Mouse (Mus musculus) embryonic facial prominence, embryonic 15.5 days (tissue): Measurements from ENCODE around the gene Krtap19-3. TPM values are rescaled to one million over a fixed set of nuclear protein-coding genes. Genes with fewer than 3 reads are reported as not detected.

Source experiments
- ATAC-seq: fragments of 200-750 bp; cut with Nextera tagmentation; 2 replicates; pipeline ENCODE4 v1.8.0; 2017; ENCODE audit warnings: low read depth, moderate TSS enrichment; ENCODE audit not compliant: insufficient number of reproducible peaks, low FRiP score, low TSS enrichment
- H3K27ac ChIP-seq: fragments of 300-500 bp; sonication (generic); replicated peaks from 2 replicates; pipeline ENCODE4 v1.5.1; 2015; ENCODE audit warnings: mild to moderate bottlenecking, inconsistent platforms
- H3K27me3 ChIP-seq: fragments of 300-500 bp; sonication (generic); 2 replicates; pipeline ENCODE4 v1.6.1; 2015; ENCODE audit warnings: inconsistent platforms
- H3K36me3 ChIP-seq: fragments of 300-500 bp; sonication (generic); 2 replicates; pipeline ENCODE4 v1.6.1; 2015; ENCODE audit warnings: mild to moderate bottlenecking, inconsistent platforms
- H3K4me1 ChIP-seq: fragments of 300-500 bp; sonication (generic); 2 replicates; pipeline ENCODE4 v1.6.1; 2015; ENCODE audit warnings: inconsistent platforms
- H3K4me2 ChIP-seq: fragments of 300-500 bp; sonication (generic); replicated peaks from 2 replicates; pipeline ENCODE4 v1.6.1; 2015; ENCODE audit warnings: mild to moderate bottlenecking, inconsistent platforms
- H3K4me3 ChIP-seq: fragments of 300-500 bp; sonication (generic); replicated peaks from 2 replicates; pipeline ENCODE4 v1.5.1; 2015; ENCODE audit warnings: mild to moderate bottlenecking, inconsistent platforms
- H3K9ac ChIP-seq: fragments of 300-500 bp; sonication (generic); 2 replicates; pipeline ENCODE4 v1.6.1; 2015; ENCODE audit warnings: inconsistent platforms
- H3K9me3 ChIP-seq: fragments of 300-500 bp; sonication (generic); replicated peaks from 2 replicates; pipeline ENCODE4 v1.6.1; 2016; ENCODE audit warnings: inconsistent platforms
- WGBS: fragments of 180-500 bp; shearing (Covaris S2); methylation state at CpG from one replicate; pipeline ENCODE4 v1.1.7; 2015; 5-methylcytosine and 5-hydroxymethylcytosine counted together
- polyA plus RNA-seq: library from polyadenylated mRNA; unstranded; fragments of >200 nt; fragmentation: Nextera tagmentation; extraction: Ambion mirVana; gene quantifications from 2 replicates; pipeline ENCODE4 v1.2.1, GENCODE M21; 2015

The Krtap19-3 gene
- polyA plus RNA-seq = not detected in 2 replicates

- Histone ChIP-seq H3K4me1 (no peaks in the 10 kb centered on the region), H3K27me3 (no peaks in the 10 kb centered on the region), H3K4me3 (no peak within 1 kb of the TSS), H3K27ac (no peak within 1 kb of the TSS), H3K36me3 (no peaks in the 10 kb centered on the region), H3K4me2 (no peak within 1 kb of the TSS), H3K9ac (no peak within 1 kb of the TSS), H3K9me3 (no peaks in the 10 kb centered on the region)
- 94% methylated on average over 2 of the region's 2 CpGs for WGBS
- ATAC-seq = no peak
These were observed at the start of gene Krtap19-3 for GRCm38 (mm10) chr16:88877938-88878337. Krtap19-3 (minus strand) TSS chr16:88878038.

GRCm38 (mm10) chr16:88896357-88896756 is 18.5 kb upstream of the Krtap19-3 start, which contains the start of gene Krtap19-5:
Krtap19-5 (minus strand) TSS chr16:88896457.
- Histone ChIP-seq H3K4me2 (no peak within 1 kb of the TSS), H3K4me3 (no peak within 1 kb of the TSS), H3K4me1 (no peaks in the 10 kb centered on the region), H3K27ac (no peak within 1 kb of the TSS), H3K9me3 (no peaks in the 10 kb centered on the region), H3K27me3 (no peaks in the 10 kb centered on the region), H3K9ac (no peak within 1 kb of the TSS), H3K36me3 (no peaks in the 10 kb centered on the region)
- ATAC-seq = no peak
- WGBS = 89% methylated on average over 6 of the region's 6 CpGs

- Histone ChIP-seq H3K27me3 (no peaks in the 10 kb centered on the region), H3K27ac (no peak overlapping the region), H3K4me3 (no peak overlapping the region), H3K9me3 (no peaks in the 10 kb centered on the region), H3K4me2 (no peak overlapping the region), H3K9ac (no peak overlapping the region), H3K36me3 (no peaks in the 10 kb centered on the region), H3K4me1 (no peaks in the 10 kb centered on the region)
- no peak for ATAC-seq
- WGBS = 77% methylated on average over 6 of the region's 6 CpGs
These were observed 9.0 kb upstream of the Krtap19-3 start for GRCm38 (mm10) chr16:88886870-88887269.

- H3K4me2 ChIP-seq = no peak within 1 kb of the TSS
- H3K4me3 ChIP-seq = no peak within 1 kb of the TSS
- H3K9ac ChIP-seq = no peak within 1 kb of the TSS
- H3K9me3 ChIP-seq = no peaks in the 10 kb centered on the region
- 85% methylated on average over 5 of the region's 5 CpGs for WGBS
- H3K4me1 ChIP-seq = no peaks in the 10 kb centered on the region
- H3K27ac ChIP-seq = no peak within 1 kb of the TSS
- ATAC-seq = no peak
- no peaks in the 10 kb centered on the region for H3K36me3 ChIP-seq
- H3K27me3 ChIP-seq = no peaks in the 10 kb centered on the region
These were observed 7.2 kb upstream of the Krtap19-3 start, which contains the start of gene Krtap19-4 for GRCm38 (mm10) chr16:88884989-88885388. Krtap19-4 (minus strand) TSS chr16:88885089.

GRCm38 (mm10) chr16:88874169-88874568 is 3.7 kb downstream of the Krtap19-3 start, which contains the start of gene Krtap19-2:
Krtap19-2 (minus strand) TSS chr16:88874269.
- no peaks in the 10 kb centered on the region for H3K27me3 ChIP-seq
- no peak within 1 kb of the TSS for H3K27ac ChIP-seq
- no peak within 1 kb of the TSS for H3K4me3 ChIP-seq
- H3K4me1 ChIP-seq = no peaks in the 10 kb centered on the region
- ATAC-seq = no peak
- WGBS = 89% methylated on average over 3 of the region's 3 CpGs
- no peaks in the 10 kb centered on the region for H3K9me3 ChIP-seq
- no peak within 1 kb of the TSS for H3K9ac ChIP-seq
- no peaks in the 10 kb centered on the region for H3K36me3 ChIP-seq
- H3K4me2 ChIP-seq = no peak within 1 kb of the TSS

- no peak for ATAC-seq
- 80% methylated on average over 6 of the region's 6 CpGs for WGBS
- Histone ChIP-seq H3K27me3 (no peaks in the 10 kb centered on the region), H3K36me3 (no peaks in the 10 kb centered on the region), H3K9ac (no peak within 1 kb of the TSS), H3K4me2 (no peak within 1 kb of the TSS), H3K27ac (no peak within 1 kb of the TSS), H3K4me3 (no peak within 1 kb of the TSS), H3K4me1 (no peaks in the 10 kb centered on the region), H3K9me3 (no peaks in the 10 kb centered on the region)
These were observed 8.5 kb downstream of the Krtap19-3 start, which contains the start of gene Krtap19-1 for GRCm38 (mm10) chr16:88869311-88869710. Krtap19-1 (minus strand) TSS chr16:88869411.

- Histone ChIP-seq H3K27ac (no peak overlapping the region), H3K9me3 (no peaks in the 10 kb centered on the region), H3K4me1 (no peaks in the 10 kb centered on the region), H3K36me3 (no peaks in the 10 kb centered on the region), H3K27me3 (no peaks in the 10 kb centered on the region), H3K4me2 (no peak overlapping the region), H3K4me3 (no peak overlapping the region), H3K9ac (no peak overlapping the region)
- ATAC-seq = no peak
- 87% methylated on average over 4 of the region's 4 CpGs for WGBS
These were observed 12.9 kb downstream of the Krtap19-3 start for GRCm38 (mm10) chr16:88864887-88865407.

- H3K9me3 ChIP-seq = no peaks in the 10 kb centered on the region
- WGBS = 12% methylated on average over 5 of the region's 5 CpGs
- no peaks in the 10 kb centered on the region for H3K4me1 ChIP-seq
- ATAC-seq = no peak
- no peaks in the 10 kb centered on the region for H3K36me3 ChIP-seq
- H3K27me3 ChIP-seq = no peaks in the 10 kb centered on the region
- no peak overlapping the region for H3K9ac ChIP-seq
- no peak overlapping the region for H3K4me2 ChIP-seq
- H3K27ac ChIP-seq = no peak overlapping the region
- H3K4me3 ChIP-seq = no peak overlapping the region
These were observed 26.4 kb downstream of the Krtap19-3 start for GRCm38 (mm10) chr16:88851450-88851849.

- 83% methylated on average over 4 of the region's 4 CpGs for WGBS
- no peak overlapping the region for H3K4me2 ChIP-seq
These were observed 29.3 kb downstream of the Krtap19-3 start for GRCm38 (mm10) chr16:88848558-88848957.

GRCm38 (mm10) chr16:88847363-88847762 is 30.5 kb downstream of the Krtap19-3 start:
- 96% methylated on average over 1 of the region's 1 CpGs for WGBS
- Histone ChIP-seq H3K36me3 (no peaks in the 10 kb centered on the region), H3K4me1 (no peaks in the 10 kb centered on the region), H3K9ac (no peak overlapping the region), H3K27ac (no peak overlapping the region), H3K9me3 (no peaks in the 10 kb centered on the region), H3K4me2 (no peak overlapping the region), H3K27me3 (no peaks in the 10 kb centered on the region), H3K4me3 (no peak overlapping the region)
- ATAC-seq = no peak

More at GRCm38 (mm10) chr16:88848558-88848957, 29.3 kb downstream of the Krtap19-3 start:
- no peak for ATAC-seq
- H3K9ac ChIP-seq = no peak overlapping the region
- no peaks in the 10 kb centered on the region for H3K9me3 ChIP-seq
- no peak overlapping the region for H3K4me3 ChIP-seq
- no peak overlapping the region for H3K27ac ChIP-seq
- no peaks in the 10 kb centered on the region for H3K27me3 ChIP-seq
- H3K4me1 ChIP-seq = no peaks in the 10 kb centered on the region
- no peaks in the 10 kb centered on the region for H3K36me3 ChIP-seq
